Comparison of ENCODE assay signal across 3 mouse cellular contexts in the genomic region with DNA sequence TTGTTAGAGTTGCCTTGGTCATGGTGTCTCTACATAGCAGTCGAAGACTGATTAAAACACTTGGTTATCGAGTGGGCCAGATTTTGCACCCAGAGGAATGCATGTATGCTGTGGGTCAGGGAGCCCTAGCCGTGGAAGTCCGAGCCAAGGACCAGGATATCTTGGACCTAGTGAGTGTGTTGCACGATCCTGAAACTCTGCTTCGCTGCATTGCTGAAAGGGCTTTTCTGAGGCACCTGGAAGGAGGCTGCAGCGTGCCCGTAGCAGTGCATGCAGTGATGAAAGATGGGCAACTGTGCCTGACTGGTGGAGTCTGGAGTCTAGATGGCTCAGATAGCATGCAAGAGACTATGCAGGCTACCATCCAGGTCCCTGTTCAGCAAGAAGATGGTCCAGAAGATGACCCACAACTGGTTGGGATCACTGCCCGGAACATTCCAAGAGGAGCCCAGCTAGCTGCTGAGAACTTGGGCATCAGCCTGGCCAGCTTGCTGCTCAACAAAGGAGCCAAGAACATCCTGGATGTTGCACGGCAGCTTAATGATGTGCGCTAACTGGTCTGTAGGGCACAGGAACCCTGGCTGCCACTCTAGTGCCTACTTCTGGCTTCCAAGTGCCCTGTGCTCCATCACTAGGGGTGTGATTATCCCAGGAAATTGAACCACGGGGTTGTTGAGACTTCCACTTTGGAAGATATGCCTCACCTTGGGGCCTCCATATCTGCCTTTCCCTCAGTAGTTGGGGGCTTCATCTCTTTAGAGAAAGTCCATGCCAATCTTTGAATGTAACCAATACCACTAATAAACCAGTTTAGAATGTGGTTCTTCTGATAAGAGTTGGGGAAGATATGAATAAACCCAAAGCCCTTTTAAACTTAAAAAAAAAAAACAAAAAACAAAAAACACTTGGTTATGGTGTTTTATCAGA.
A peak's percentile ranks its signal among the peaks of the same experiment; 100 is the strongest.
DNase-seq lines count a peak whose midpoint lies in the region; ATAC-seq lines count a peak whose summit lies in the region.

No protein-coding gene starts in this region.

- peak; percentile 90 for ATAC-seq in erythroblast, adult 5-6 weeks (replicated peaks; ENCODE audit: low FRiP score, poor library complexity, severe bottlenecking)
- peak; percentile 87 for ATAC-seq in erythroid progenitor cell, adult 5-6 weeks (replicated peaks; ENCODE audit: low FRiP score, poor library complexity, severe bottlenecking)

- peak; percentile 66 for DNase-seq in heart, adult 11 months
